Mouse (Mus musculus) adrenal gland, adult 18-20 months (tissue): ENCODE measurements around the gene Cacng7. TPM values are rescaled to one million over a fixed set of nuclear protein-coding genes. Genes with fewer than 3 reads are reported as not detected.

ENCODE experiments used
- DNase-seq, 2 experiments: peaks; one replicate each; pipeline ENCODE4 v3.0.0; 2021 to 2022; ENCODE audit warnings: low spot score in 2 of 2
- total RNA-seq, 2 experiments: library from RNA; stranded (reverse); gene quantifications; 1 replicate in 1 of 2; 2 replicates in 1 of 2; pipeline ENCODE4 v1.2.3; 2021

The Cacng7 gene
- total RNA-seq, 2 experiments from 2014 or later, result 8.9 to 16.6 TPM

GRCm38 (mm10) chr7:3338286-3338935 lies 5.7 kb downstream of the Cacng7 start:
- DNase-seq, result no peak

GRCm38 (mm10) chr7:3339010-3339409 lies 6.3 kb downstream of the Cacng7 start:
- no peak for DNase-seq

DNA sequence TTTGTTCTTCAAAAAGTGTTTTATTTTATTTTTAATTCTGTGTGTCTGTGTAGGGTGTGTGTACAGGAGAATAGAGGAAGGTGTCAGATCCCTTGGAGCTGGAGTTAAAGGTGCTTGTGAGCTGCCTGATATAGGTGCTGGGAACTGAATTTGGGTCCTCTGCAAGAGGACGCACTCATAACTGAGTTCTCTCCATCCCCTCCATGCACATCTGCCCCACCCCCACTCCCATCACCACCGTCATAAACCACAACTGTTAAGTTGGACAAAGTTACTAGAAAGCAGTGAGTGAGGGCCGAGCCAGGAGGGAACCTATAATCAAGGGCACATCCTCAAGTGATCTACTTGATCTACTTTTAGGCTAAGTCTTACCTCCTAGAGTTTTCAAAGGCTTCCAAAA lies 11.1 kb downstream of the Cacng7 start:
- DNase-seq, result no peak

GRCm38 (mm10) chr7:3345301-3345700 lies 12.5 kb downstream of the Cacng7 start:
- no peak for DNase-seq

DNA sequence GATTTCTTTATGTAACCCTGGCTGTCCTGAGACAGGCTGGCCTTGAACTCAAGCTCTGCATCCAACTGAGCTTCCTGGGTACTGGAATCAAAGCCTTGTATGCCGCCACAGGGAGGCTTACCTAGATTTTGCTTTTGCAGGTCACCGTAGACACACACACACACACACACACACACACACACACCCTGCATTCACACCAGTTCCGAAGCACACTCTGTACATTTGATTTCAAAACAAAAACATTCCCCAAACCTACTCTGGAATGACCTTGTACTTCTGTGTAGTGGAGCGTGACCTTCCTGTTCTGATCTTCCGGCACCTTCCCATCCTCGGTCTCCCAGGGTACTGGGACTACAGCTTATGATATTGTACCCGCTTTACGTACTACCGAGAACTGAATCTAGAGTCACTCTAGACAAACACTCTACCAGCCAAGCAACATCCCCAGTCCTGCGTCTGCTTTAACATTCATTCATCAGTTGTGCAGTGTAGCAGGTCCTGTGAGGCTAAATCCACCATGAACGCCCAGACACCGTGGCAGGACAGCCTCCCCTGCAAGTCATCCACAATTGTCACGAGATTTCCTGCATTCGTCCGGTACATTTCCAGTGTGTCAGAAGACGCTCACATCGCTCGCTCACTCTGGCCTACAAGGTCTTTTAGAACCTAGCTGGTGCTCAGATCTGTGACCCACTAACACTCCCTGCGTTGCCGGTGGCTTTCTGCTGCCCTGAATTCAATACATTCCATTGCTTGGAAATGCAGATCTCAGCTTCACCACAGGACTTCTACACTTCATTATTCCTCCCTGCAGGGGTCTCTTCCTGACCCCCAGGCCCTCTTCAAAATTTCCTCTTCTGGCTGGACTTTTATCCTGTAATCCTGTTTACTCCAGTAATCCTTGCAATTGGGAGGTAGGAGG lies 14.9 kb downstream of the Cacng7 start:
- no peak for DNase-seq

DNA sequence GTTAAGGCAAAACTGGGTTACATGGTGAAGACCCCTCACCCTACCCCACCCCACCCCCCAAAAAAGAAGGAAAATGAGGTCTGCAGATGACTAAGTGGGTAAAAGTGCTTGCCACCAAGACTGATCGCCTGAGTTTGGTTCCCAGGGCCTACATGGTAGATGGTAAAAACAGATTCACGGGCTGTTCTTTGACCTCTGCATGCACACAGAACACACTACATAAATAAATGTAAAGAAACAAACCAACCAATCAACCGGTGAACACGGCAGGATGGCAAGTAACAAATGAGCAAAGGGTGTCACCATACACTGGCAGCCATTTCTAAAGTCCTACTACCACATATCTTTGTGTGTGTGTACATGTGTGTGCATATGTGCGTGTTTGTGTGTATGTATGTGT lies 15.6 kb downstream of the Cacng7 start:
- no peak for DNase-seq

GRCm38 (mm10) chr7:3349775-3350174 lies 17.0 kb downstream of the Cacng7 start:
- no peak for DNase-seq

- no peak for DNase-seq
Measured at GRCm38 (mm10) chr7:3351536-3351935, 18.8 kb downstream of the Cacng7 start.

DNA sequence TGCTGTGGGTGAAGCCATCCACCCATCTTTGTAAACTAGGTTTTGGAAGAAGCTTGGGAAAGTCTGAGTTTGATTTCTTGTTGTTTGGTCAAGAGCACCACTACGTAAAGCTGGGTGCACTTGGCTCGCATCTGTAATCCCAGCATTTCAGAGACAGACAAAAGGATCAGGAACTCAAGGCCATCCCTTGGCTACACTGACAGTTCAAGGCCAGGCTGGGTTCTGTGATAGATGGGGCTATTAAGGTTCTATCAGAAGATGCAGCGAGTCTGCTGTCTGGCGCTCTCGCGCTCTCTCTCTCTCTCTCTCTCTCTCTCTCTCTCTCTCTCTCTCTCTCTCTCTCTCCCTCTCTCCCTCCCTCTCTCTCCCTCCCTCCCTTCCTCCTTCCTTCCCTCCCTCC lies 22.1 kb downstream of the Cacng7 start:
- DNase-seq, result no peak

DNA sequence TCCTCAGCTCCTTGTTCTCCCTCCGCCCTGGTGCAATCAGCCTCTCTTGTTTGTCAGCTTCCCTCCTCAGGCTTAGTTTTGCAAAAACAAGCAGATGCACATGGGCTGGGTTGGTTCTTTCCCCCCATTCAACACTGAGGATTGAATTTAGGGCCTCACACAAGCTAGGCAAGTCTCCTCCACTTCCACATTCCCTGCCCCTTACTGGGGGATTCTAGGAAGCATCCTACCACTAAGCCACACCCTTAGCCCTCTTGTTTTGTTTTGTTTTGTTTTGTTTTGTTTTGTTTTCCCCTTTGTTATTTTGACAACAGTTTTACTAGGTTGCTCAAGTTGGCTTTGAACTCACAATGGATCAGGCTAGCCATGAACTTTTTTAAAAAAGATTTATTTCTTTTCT lies 27.9 kb downstream of the Cacng7 start:
- DNase-seq, result no peak

DNA sequence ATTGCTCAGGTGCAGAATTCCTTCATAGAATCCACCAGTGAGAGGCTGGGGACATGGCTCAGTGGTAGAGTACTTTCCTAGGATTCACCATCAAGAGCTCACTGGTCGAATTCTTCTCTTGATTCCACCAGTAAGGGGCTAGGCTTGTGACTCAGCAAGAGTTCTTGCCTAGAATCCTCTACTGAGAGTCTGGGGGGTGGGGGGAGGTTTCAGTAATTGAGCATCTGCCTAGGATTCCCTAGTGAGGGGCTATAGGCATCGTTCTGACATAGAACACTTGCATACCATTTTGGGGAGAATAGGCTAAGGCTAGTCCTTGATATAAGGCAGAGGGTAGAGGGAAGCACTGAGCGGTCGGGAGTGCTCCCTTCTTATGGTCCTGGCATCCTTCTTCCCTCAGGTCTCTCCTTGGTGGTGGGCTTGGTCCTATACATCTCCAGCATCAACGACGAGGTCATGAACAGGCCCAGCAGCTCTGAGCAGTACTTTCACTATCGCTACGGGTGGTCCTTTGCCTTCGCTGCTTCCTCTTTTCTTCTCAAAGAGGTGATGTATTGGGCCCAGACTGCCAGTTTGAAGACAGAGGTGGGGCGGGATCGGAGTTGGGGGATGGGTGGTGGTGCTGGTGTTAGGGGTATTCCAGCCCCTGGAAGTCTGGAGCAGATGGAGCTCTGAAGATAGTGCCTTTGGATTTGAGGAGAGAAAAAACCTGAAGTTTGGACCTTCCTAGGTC lies 33.0 kb downstream of the Cacng7 start:
- DNase-seq, result no peak

DNA sequence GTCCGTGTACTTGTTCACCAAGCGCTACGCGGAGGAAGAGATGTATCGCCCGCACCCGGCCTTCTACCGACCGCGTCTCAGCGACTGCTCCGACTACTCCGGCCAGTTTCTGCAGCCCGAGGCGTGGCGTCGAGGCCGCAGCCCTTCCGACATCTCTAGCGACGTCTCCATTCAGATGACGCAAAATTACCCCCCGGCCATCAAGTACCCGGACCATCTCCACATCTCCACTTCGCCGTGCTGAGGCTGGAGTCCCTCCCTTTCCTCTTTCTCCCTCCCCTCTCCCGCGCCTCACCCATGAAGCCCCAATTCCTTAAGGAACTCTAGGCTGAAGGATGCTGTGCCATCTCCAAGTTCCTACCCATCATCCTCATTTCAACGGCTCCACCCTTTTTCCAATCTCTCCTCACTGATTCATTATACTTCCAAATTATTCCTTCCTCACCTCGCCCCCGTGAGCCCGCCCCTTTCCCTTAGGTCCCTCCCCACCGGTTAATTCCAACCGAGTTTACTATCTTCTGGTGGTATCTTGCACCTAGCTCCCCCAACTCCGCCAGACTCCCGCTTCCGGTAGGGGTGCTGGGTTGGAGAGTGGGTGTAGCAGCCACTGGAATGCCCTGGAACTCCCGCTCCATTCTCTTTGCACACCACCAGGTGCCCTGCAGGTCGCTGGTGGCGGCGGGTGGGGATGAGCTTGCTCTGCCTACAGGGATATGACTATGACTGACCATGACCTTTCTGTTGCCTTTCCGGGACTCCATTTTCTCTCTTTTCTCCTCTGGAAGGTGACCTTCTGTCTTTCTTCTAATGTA lies 34.2 kb downstream of the Cacng7 start:
- no peak for DNase-seq

GRCm38 (mm10) chr7:3367569-3367968 lies 34.8 kb downstream of the Cacng7 start:
- DNase-seq, result no peak

DNA sequence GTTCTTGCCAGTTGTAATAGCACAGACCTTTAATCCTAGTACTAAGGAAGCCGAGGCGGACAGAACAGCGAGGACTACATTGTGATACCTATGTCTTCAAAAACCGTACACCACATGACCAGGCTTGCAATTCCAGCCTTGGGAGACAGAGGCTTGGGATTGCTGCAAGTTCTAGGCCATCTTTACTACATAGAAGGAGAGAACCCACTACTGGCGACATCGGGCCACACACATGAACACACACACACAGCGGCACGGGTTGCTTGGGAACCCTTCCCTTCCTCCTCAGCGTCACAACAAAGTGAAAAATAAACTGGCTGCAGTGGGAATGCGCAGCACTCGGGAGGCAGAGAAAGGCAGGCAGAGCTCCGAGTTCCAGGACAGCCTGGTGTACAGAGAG lies 35.6 kb downstream of the Cacng7 start:
- DNase-seq, result no peak

- no peak for DNase-seq
Measured at GRCm38 (mm10) chr7:3369189-3369588, 36.4 kb downstream of the Cacng7 start.

DNA sequence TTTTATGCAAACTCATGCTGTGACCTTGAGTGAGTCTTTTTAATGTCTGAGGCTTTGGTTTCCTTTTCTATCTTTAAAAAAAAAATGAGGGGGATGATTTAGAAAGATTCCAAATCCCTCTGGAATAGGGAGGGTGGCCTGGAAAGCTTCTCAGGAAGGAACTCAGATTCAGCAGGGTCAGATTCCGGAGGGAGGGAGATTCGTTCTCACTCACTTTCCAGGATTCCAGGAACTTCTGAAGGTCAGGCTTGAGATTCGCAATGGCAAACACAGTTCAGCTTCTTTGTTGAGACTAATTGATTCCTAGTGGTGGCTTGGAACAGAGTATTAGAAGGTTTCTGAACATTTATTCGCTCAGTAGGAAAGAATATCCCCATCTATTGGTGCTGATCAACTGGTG lies 37.7 kb downstream of the Cacng7 start:
- no peak for DNase-seq

GRCm38 (mm10) chr7:3372376-3372775 lies 39.6 kb downstream of the Cacng7 start:
- DNase-seq, result no peak

- no peak for DNase-seq
Measured at GRCm38 (mm10) chr7:3373754-3374153, 41.0 kb downstream of the Cacng7 start.

DNA sequence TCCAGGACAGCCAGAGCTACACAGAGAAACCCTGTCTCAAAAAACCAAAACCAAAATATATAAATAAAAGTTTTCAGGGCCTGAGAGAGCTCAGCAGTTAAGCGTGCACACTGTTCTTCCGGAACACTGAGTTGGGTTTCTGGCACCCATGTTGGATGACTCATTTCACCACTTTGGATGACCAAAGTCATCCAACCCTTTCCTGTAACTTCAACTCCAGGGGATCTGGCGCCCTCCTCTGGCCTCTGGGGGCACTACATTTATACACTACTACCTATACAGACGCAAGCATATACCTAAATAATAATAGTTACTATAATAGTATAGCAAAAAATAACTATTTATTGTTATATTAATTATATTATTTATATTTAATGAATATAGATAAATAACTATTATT lies 44.1 kb downstream of the Cacng7 start:
- peak; percentile 77 to 78 for DNase-seq

DNA sequence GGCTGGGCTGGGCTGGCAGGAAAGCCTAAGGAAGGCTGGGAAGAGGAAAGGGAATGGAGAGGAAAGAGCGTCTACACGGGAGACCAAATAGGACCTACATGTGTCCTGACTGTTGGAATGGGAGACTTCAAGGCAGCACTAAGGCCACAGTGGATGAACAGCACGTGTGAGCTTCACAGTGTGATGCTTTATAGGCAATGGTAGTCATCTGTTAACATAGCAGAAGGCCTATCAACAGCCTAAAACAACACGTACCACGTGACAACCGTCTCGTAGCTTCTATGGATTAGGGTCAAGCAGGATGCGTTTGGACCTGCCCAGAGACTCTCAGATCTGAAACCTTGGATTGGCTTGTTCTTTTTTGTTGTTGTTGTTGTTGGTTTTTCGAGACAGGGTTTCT lies 49.4 kb downstream of the Cacng7 start:
- DNase-seq, result no peak

GRCm38 (mm10) chr7:3384807-3385319 lies 52.1 kb downstream of the Cacng7 start:
- no peak for DNase-seq
